Mouse (Mus musculus): Measurements from ENCODE around the gene Tmem35b. TPM values are rescaled to one million over a fixed set of nuclear protein-coding genes. Genes with fewer than 3 reads are reported as not detected.

Tmem35b gene
- polyA plus RNA-seq, 1 experiment from 2014 or later, result 15.2 TPM

DNA sequence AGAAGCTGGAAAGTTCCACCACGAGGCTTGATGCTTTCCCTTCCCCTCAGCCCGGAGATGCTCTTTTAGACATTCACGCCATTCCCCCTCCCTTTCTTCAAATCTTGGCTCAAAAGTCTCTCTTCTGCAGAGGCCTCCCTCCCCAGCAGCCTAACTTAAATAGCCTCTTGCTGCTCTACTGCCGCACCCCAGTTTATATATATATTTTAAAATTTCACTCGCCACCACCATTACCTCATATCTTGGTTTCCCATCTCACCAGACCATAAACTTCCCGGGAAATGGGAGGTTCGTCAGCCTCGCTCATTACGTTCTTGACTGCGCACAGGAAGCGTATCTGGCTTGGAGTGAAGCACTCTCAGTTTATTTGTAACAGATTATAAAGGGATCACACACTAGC lies 54.5 kb downstream of the Tmem35b start:
- Histone ChIP-seq H3K4me1 (replicated peaks) (no peaks in the 10 kb centered on the region), H3K4me2 (no peak overlapping the region), H3K36me3 (no peaks in the 10 kb centered on the region), H3K27me3 (peaks cover 62% of the 10 kb centered on the region), H3K9ac (replicated peaks) (no peak overlapping the region), H3K9me3 (no peaks in the 10 kb centered on the region), H3K4me3 (replicated peaks) (no peak overlapping the region), H3K27ac (no peak overlapping the region)
- ATAC-seq (ENCODE audit: insufficient number of reproducible peaks, insufficient read depth, low FRiP score, low TSS enrichment, low read depth), result no peak
- WGBS, result 70% methylated on average over 11 of the region's 11 CpGs

DNA sequence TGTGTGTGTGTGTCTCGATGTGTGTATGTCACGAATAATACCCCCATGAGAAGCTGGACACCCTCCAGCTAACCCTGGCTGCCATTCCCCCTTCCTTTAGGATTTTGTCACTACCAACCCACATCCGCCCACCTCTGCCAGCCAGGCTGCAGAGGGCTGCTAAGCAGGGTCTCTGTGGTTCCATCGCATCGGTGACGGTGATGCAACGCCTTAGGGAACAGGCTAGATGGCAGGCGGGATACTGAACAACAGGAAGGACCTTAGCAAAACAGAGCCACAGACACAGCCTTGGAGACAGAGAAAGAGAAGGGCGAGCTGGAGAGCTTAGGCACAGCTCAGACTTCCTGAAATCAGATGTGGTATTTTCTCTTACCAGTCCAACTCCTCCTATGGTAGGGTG lies 55.2 kb downstream of the Tmem35b start:
- no peaks in the 10 kb centered on the region for H3K36me3 ChIP-seq

More for the DNA sequence above, 55.2 kb downstream of the Tmem35b start:
- no peak for ATAC-seq (ENCODE audit: insufficient number of reproducible peaks, insufficient read depth, low FRiP score, low TSS enrichment, low read depth)
- no peaks in the 10 kb centered on the region for H3K9me3 ChIP-seq
- H3K9ac ChIP-seq (replicated peaks), result no peak overlapping the region
- WGBS, result 47% methylated on average over 9 of the region's 9 CpGs
- H3K4me2 ChIP-seq, result no peak overlapping the region
- no peak overlapping the region for H3K27ac ChIP-seq
- no peaks in the 10 kb centered on the region for H3K4me1 ChIP-seq (replicated peaks)
- no peak overlapping the region for H3K4me3 ChIP-seq (replicated peaks)
- peaks cover 57% of the 10 kb centered on the region for H3K27me3 ChIP-seq

Other genes starting within 250 kb of the Tmem35b start
- 34.3 and 39.3 TPM in 2 replicates for gene Zmym4, start 155.6 kb upstream of the Tmem35b start, polyA plus RNA-seq (2016; fragmentation: Nextera tagmentation; extraction: Ambion mirVana)
- gene Sfpq, start 102.4 kb upstream of the Tmem35b start, polyA plus RNA-seq (2016; fragmentation: Nextera tagmentation; extraction: Ambion mirVana), result 179 and 183 TPM in 2 replicates
- gene Zmym1, start 62.5 kb upstream of the Tmem35b start, polyA plus RNA-seq (2016; fragmentation: Nextera tagmentation; extraction: Ambion mirVana), result 26.2 and 30.2 TPM in 2 replicates
- 28.7 and 31.0 TPM in 2 replicates for gene Zmym6, start 46.3 kb upstream of the Tmem35b start, polyA plus RNA-seq (2016; fragmentation: Nextera tagmentation; extraction: Ambion mirVana)
- 0.31 and 0.42 TPM in 2 replicates for gene Dlgap3, start 45.5 kb downstream of the Tmem35b start, polyA plus RNA-seq (2016; fragmentation: Nextera tagmentation; extraction: Ambion mirVana)
- gene Smim12, start 120.1 kb downstream of the Tmem35b start, polyA plus RNA-seq (2016; fragmentation: Nextera tagmentation; extraction: Ambion mirVana), result 49.0 and 52.5 TPM in 2 replicates
- gene Gja4, start 190.3 kb downstream of the Tmem35b start, polyA plus RNA-seq (2016; fragmentation: Nextera tagmentation; extraction: Ambion mirVana), result 8.3 and 9.3 TPM in 2 replicates
- gene Gjb3, start 207.2 kb downstream of the Tmem35b start, polyA plus RNA-seq (2016; fragmentation: Nextera tagmentation; extraction: Ambion mirVana), result 4.3 TPM in 2 replicates
- gene Gjb4, start 230.4 kb downstream of the Tmem35b start, polyA plus RNA-seq (2016; fragmentation: Nextera tagmentation; extraction: Ambion mirVana), result not detected in 2 replicates
- 0.70 and 0.76 TPM in 2 replicates for gene Gjb5, start 234.5 kb downstream of the Tmem35b start, polyA plus RNA-seq (2016; fragmentation: Nextera tagmentation; extraction: Ambion mirVana)

All from limb, embryonic 12.5 days (tissue).